Mouse (Mus musculus) R1 (cell line): ENCODE data around the gene Urm1.
"Not testable (repeated sequence)": the region's sequence is repeated elsewhere in the genome, so short reads cannot be mapped to it uniquely, and the experiment has no call there.

Experiments
- DNase-seq: peaks from one replicate; pipeline ENCODE4 v3.0.0-alpha.2; 2018; ENCODE audit warnings: low read depth, low spot score

Urm1 gene

GRCm38 (mm10) chr2:29820025-29820817, at the start of gene Urm1:
Urm1 (plus strand) TSS chr2:29820075.
- peak; percentile 99 for DNase-seq

GRCm38 (mm10) chr2:29770162-29770561, 49.7 kb upstream of the Urm1 start:
- peak; percentile 84 for DNase-seq

GRCm38 (mm10) chr2:29771611-29772461, 48.0 kb upstream of the Urm1 start:
- no peak for DNase-seq

- no peak for DNase-seq
Observed at GRCm38 (mm10) chr2:29773323-29773722, 46.6 kb upstream of the Urm1 start.

DNA sequence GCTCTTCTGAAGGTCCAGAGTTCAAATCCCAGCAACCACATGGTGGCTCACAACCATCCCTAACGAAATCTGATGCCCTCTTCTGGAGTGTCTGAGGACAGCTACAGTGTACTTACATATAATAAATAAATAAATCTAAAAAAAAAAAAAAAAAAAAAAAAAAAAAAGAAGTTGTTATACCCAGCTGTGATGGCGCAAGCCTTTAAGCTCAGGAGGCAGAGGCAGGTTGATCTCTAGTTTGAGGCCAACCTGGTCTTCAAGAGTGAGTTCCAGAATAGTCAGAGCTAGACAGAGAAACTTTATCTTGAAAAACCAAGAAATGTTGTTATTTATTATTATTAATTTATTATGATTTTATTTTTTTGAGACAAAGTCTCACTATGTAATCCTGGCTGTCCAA, 38.6 kb upstream of the Urm1 start:
- DNase-seq = not testable (repeated sequence)

DNA sequence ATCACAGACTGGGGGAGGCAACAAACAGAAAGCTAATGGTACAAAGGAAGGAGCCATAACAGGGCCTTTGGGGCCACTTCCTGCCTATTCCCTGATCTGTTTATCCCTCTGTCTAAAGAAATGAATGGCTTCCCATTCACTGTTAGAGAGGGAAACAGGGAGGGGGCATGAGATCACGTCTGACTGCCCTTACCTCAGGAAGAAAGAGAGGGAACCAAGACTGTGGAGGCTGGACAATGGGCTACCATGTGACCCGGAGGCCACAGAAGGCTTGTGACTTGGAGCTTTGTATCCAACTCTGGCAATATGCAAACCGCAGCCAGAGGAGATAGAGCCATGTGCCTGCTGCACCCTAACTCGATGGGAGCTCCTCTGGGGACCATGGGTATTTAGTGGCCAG, 35.6 kb upstream of the Urm1 start:
- DNase-seq = no peak

- DNase-seq = peak; percentile 98
Observed at GRCm38 (mm10) chr2:29787104-29787917, 32.6 kb upstream of the Urm1 start, which contains the start of gene Coq4. Coq4 (plus strand) TSS chr2:29787493.

DNA sequence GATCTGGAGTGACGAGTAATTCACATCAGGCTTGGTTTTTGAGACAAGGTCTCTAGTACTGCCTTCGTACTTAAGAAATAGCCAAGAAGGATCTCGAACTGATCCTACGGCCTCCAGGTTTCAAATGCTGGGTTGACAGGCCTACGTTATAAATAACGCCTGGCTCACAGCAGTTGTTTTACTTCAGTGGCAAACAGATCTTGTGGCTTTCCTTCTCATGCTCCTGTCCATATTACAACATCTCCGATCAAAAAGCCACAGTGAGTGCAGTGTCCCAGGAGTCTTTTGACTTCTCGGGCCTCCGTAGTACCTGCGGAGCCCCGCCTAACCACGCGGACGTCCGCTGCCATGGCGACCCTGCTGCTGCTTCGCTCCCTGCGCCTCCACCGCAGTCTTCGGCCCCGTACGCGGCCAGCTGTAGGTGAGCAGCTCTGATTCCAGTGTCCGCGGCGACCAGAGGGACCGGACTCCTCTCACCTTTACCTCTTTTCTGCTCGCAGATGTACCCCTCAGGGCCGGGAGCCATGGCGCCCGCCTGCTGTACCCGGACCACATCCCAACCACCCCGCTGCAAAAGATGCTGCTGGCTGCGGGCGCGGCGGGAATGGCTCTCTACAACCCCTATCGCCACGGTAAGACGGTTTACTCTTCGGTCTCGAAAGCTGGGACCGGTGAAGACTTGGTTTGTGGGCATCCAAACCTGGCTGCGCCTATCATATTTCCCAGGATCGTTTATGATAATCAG, 31.8 kb upstream of the Urm1 start, which contains the start of gene Trub2:
TSS of gene Trub2 (minus strand) at position 566 of the 745 bp plus-strand sequence.
- peak; percentile 91 for DNase-seq

DNA sequence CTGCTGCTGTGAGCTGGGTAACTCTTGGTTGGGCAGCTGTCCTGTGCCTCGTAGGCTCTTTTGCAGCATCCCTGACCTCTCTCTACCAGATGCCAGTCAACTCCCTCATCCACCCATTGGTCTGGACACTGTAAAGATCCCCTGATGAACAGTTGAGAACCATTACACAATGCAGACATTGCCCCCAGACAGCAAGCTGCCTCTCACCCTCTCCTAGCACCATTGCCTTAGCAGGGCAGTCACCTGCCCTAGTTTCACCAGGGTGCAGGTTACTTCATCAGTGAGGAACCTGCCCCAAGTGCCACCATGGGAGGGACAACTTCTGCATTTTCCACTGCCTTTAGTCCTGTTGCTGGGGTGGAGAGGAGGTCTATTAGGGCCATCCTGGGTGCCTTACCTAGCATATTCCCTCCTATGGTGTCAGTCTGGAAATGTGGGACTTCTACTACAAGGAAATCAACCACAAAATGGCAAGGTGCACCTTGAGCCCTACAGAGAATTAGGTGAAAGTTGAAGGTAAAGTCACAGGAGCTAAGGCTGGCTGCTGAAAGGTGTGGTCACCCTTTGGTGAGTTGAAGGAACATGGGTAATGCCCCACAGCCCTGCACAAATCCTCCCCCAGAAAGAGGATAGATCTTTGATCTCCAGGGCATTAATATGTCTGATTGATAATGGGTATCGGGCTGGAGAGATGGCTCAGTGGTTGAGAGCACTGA, 26.9 kb upstream of the Urm1 start:
- DNase-seq = no peak

DNA sequence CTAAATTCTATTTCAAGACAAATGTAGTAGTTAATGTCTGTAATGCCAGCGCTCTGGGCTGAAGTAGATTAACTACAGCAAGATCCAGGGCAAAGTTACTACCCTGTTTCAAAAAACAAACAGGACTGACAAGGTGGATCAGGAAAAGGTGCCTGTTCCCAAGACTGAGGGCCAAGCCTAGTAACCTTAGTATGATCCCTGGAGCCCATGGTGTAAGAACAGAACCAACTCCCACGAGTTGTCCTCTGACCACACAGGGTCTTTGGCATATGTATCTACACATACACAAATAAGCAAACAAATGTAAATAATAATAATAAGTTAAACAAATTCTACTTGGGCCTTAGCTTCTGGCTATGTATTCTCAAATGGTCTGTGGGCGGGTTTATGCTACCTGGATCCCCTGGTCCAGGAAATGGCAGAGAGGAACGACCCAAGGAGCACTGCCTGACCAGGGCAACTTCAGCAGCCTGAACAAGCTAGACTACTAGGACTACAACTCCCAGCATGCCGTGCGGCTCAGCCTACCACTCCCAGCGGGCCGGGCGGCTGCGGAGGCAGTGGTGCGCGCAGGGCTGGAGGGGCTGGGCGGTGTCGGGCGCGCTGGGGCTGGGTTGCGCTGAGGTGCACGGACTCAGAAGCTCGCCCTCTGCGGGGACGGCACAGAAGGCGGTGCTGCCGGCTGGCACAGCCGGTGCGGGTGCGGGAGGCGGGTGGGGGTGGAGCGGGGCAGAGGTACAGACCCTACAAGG, 17.6 kb upstream of the Urm1 start, which contains the start of gene Slc27a4:
TSS of gene Slc27a4 (plus strand) at position 560 of the 752 bp plus-strand sequence.
- peak; percentile 94 for DNase-seq

GRCm38 (mm10) chr2:29802827-29803201, 17.1 kb upstream of the Urm1 start:
- no peak for DNase-seq

- DNase-seq = peak; percentile 67
Observed at GRCm38 (mm10) chr2:29803400-29803831, 16.5 kb upstream of the Urm1 start.

- no peak for DNase-seq
Observed at GRCm38 (mm10) chr2:29815678-29816371, 4.0 kb upstream of the Urm1 start.

DNA sequence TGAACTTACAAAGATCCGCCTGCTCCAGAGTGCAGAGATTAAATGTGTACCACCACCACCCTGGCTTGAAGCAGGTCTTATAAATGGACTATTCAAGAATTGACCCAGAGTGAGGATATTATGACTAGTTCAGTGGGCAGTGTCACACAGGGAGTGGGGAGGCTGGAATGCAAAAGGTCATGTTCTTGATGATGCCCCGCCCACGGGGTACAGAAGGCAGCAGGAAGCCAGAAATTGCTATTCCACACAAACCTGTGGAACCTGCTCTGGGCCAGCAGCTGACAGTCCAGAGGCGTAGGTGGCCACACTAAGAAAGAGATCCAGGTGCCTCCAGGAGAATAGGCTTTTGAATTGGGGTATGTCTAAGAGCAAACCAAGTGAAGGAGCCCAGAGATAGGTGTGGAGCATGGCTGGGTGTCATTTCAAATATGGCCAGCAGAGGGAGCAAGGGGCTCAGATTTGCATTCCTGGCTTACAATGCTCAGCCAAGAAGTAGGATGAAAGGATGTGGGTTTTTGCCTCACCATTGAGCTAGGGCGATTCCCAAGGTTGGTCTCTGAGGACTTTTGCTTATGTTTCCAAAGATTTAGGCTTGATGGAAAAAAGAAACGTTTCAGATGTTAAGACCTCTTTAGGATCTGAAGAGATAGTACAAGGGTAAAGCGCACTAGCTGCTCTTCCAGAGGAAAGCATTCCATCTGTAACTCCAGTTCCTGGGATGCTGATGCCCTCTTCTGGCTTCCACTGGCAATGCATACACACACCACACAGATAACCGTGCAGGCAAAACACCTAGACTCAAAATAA, 2.2 kb upstream of the Urm1 start:
- peak; percentile 92 for DNase-seq

- no peak for DNase-seq
Observed at GRCm38 (mm10) chr2:29819363-29819762, 512 bp upstream of the Urm1 start.

DNA sequence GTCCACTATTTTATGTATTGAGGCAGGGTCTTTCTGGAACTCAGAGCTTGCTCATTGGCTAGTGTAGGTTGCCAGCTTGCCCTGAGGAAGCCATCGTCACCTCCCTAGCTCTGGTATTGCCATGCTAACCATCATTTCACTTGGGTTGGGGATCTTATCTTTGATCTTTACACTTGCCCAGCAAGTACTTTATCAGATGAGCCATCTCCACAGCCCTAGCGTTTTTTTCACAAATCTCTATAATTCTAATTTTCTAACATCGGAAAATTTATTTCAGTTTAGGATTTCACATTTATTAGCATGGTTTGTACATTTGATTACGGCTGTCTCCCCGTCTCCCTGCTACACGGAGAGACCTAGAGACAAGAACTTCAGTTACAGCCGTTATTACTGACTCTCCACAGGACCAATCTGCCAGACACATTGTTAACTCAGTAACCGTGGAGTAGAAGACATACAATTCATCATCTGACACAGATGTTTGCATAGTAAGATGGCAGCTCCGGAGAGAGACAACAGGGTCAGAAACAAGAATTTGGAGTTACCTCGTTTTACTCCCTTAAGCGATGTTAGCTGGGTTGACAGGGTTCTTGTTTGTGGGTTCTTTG, 6.5 kb downstream of the Urm1 start:
- DNase-seq = no peak

GRCm38 (mm10) chr2:29826926-29827708, 7.2 kb downstream of the Urm1 start:
- DNase-seq = peak; percentile 99
